Mouse (Mus musculus) T-helper 1 cell (primary cell): Measurements from ENCODE around the gene Cuedc1.

ENCODE experiments used
- in situ Hi-C: fragments of 300-600 bp; cut with MboI, MseI; formaldehyde crosslinking; loops from one replicate; pipeline ENCODE4 v1.15.1; 2025; ENCODE audit warnings: high pct_unique_total_duplicates

The Cuedc1 gene

GRCm38 (mm10) chr11:88117356-88118090 is 19.7 kb downstream of the Cuedc1 start:
- in situ Hi-C loops: no loop called here

- in situ Hi-C loops: no loop called here
These were observed 20.2 kb downstream of the Cuedc1 start for GRCm38 (mm10) chr11:88118091-88118440.

- in situ Hi-C loops: no loop called here
These were observed 21.2 kb downstream of the Cuedc1 start for GRCm38 (mm10) chr11:88118817-88119642.

DNA sequence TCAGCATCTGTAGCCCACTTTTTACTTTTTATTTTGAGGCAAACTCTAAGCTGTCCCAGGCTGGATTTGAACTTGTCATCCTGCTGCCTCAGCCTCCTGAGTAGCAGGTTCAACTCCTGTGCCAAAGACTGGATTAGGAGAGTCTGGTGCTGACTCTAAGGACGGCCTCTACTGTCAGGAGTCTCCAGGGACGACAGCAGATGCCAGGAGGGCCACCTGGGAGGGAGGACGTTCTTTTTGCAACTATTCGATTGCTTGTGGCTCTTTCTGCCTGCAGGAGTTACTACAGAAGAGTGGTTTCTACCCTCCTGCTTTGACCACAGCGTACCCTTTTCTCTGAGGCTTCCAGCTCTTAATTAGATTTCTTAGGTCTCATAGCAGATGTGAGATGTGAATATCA is 24.7 kb downstream of the Cuedc1 start:
- in situ Hi-C loops: no loop called here

- in situ Hi-C loops: no loop called here
These were observed 25.2 kb downstream of the Cuedc1 start for GRCm38 (mm10) chr11:88123021-88123420.

- in situ Hi-C loops: no loop called here
These were observed 25.9 kb downstream of the Cuedc1 start for GRCm38 (mm10) chr11:88123731-88124130.

GRCm38 (mm10) chr11:88125483-88125882 is 27.6 kb downstream of the Cuedc1 start:
- in situ Hi-C loops: no loop called here

DNA sequence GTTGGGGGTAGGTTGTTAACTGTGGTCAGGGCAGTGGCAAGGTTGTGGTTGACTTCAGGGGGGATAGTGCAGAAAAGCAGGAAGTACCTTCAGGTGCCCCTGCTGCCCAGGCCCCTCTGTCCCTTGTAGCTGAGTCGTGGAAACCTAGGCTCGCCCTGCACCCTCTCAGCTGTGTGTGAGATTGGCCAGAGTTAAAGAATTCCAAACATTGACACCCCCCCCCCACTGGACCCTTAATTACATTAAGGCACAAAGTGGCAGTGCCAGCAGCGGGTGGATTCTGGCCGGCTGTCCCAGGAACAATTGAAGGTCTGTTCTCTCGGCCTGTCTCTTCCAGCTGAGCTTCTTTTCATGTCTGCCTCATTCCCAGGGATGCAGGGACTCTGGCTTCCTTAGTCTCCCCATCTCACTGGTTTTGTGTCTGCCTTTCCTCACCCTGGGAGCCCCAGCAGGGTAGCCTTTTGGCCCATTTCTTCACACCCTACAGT is 28.5 kb downstream of the Cuedc1 start:
- in situ Hi-C loops: no loop called here

GRCm38 (mm10) chr11:88128461-88128860 is 30.6 kb downstream of the Cuedc1 start:
- in situ Hi-C loops: no loop called here

DNA sequence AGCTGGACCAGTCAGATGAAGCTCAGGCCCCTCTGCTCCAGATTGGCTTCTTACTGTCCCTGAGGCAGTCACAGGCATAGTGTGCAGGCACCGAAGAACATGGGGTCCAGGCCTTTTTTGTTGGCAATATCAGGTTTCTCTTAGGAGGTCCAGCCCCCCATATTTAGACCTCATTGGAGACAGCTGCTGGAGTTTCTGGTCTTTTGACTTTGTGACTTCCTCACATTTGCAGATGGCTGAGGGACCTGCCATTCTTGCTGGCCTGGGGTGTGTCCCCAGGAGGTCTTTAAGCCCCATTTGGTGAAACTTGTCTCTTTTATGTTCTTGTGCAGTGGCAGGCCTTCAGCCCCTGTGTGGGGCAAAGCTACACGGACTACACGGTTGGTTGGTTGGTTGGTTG is 31.4 kb downstream of the Cuedc1 start:
- in situ Hi-C loops: no loop called here

GRCm38 (mm10) chr11:88129935-88130334 is 32.1 kb downstream of the Cuedc1 start:
- in situ Hi-C loops: no loop called here

DNA sequence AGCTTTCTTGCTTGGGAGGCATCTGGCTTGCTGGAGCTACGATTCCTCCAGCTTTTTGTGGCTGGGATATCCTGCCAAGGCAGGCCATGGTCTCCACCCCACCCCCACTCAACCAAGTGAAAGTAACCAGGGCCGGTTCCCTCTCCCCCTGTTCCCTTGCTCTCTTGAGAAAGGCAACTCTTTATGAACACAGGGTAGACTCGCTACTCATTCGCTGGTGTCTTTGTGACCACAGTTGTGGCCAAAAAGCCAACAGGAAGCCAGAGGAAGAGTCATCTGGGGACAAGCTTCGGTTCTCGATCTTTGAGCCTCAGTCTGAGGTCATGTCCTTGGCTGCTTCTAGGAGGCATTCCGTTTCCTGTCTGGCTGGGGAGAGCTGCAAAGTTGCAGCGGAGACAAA is 34.0 kb downstream of the Cuedc1 start:
- in situ Hi-C loops: no loop called here

- in situ Hi-C loops: no loop called here
These were observed 37.4 kb downstream of the Cuedc1 start for GRCm38 (mm10) chr11:88135218-88135617.

GRCm38 (mm10) chr11:88137814-88138425 is 40.1 kb downstream of the Cuedc1 start:
- in situ Hi-C loops: no loop called here

DNA sequence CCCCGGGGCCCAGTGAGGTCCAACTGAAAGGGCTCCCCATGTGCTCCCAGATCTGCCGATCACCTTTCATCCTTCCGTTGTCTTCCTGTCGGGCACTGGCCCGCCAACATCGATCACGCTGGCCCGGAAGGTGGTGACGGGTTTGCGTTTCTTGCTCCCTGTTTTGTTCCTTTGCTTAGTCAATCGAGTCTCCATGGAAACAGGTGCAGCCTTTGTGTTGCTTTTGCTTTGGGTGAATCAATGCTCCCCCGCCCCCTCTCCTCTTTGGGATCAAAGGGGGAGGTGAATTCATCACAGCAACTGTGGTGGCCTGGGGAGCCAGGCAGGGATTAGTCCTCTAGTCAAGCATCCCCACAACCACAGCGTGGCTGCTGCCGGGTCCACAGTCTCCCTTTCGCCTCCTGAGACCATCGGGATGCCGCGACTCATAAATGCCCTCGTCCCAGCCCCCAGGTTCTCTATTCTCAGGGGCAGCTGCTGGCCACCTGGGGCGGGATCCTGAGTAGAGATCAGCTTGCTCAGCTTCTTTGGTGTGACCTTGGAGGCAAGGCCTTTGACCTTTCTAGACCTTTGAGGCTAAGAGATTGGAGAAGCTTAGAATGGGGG is 41.5 kb downstream of the Cuedc1 start:
- in situ Hi-C loops: no loop called here

DNA sequence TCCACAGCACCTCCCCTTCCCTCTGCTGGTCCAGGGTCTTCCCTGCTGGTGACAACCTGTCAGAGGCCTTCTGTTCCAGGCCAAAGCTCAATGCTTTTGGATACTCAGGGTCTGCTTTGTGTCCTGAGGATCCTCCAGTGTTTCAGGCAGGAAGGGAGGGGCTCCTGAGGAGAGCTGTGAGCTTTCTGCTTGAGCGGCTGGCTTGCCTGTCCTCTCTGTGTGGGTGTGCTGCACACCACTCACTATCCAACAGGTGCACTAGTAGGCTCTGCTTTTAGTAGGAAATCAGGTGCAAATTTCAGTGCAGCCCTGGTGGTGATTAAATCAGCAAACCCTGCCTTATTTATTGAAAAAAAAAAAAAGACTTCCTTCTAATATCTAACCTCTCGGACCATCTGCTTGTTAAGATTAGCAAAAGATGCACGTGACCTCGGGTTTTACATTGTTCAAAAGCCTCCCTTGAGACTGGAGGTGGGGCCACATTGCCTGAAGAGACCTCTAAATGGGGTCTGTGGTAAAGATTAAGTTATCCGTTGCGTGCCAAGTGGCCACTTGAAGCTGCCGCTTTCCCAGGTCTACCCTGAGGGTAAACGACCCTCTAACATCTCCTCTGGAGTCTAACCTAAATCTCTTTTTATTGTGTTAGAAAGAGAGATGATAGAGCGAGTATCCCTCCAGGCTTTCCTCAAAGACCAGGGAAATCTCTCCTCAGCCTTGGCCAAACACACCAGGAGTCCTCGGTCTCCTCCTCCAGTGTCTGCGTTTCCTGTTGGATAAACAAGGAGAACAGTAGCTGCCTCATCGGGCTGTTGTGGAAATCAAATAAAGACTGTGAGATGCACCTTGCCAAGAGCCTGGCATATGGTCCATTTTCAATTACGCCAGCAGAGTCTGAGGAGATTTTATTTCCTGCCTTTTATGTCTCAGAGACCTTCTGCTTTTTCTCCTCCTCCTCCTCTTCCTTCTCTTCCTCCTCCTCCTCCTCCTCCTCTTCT is 42.5 kb downstream of the Cuedc1 start:
- in situ Hi-C loops: no loop called here

DNA sequence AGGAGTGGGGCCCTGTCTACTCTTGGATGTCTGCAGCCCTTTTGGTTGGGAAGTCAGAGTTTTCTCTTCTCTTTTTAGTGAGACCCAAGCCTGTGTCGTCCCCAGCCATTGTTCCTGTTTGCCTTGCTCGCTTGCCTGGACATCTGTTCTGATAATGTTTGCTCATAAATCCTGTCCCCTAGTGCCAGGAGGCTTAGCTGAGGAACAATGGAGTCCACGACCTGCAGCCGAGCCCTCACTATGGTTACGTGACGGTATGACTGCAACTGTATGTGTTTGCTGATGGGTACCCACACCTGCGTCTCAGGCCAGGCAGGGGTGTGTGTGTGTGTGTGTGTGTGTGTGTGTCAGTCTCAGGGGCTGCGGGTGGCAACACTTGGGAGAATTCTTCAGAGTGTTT is 44.5 kb downstream of the Cuedc1 start:
- in situ Hi-C loops: no loop called here

- in situ Hi-C loops: no loop called here
These were observed 46.2 kb downstream of the Cuedc1 start for GRCm38 (mm10) chr11:88144100-88144499.

GRCm38 (mm10) chr11:88145214-88146006 is 47.6 kb downstream of the Cuedc1 start:
- in situ Hi-C loops: no loop called here
